Mouse (Mus musculus) liver, adult (tissue): ENCODE measurements around the gene Itpkb.
A peak's percentile ranks its signal among the peaks of the same experiment; 100 is the strongest.

Experiments used
- GATA4 ChIP-seq: IDR thresholded peaks from 2 replicates; pipeline ENCODE4 v1.6.1; 2014; ENCODE audit warnings: mild to moderate bottlenecking, low read length; ENCODE audit not compliant: insufficient replicate concordance

Itpkb gene

GRCm38 (mm10) chr1:180330145-180330706, at the start of gene Itpkb:
TSS of gene Itpkb (plus strand) at chr1:180330485.
- TF ChIP-seq GATA4: no peak

GRCm38 (mm10) chr1:180282581-180282980, 47.7 kb upstream of the Itpkb start:
- TF ChIP-seq GATA4: no peak

GRCm38 (mm10) chr1:180283813-180284768, 46.2 kb upstream of the Itpkb start:
- TF ChIP-seq GATA4: no peak

- no peak; the same call in 1 of the 2 replicates for TF ChIP-seq GATA4
Measured at GRCm38 (mm10) chr1:180286081-180286831, 44.0 kb upstream of the Itpkb start.

- no peak for TF ChIP-seq GATA4
Measured at GRCm38 (mm10) chr1:180288227-180288626, 42.1 kb upstream of the Itpkb start.

- TF ChIP-seq GATA4: no peak
Measured at GRCm38 (mm10) chr1:180288872-180289468, 41.3 kb upstream of the Itpkb start.

GRCm38 (mm10) chr1:180289788-180290187, 40.5 kb upstream of the Itpkb start:
- no peak for TF ChIP-seq GATA4

GRCm38 (mm10) chr1:180290358-180290757, 39.9 kb upstream of the Itpkb start:
- TF ChIP-seq GATA4: no peak

GRCm38 (mm10) chr1:180296088-180296487, 34.2 kb upstream of the Itpkb start:
- TF ChIP-seq GATA4: no peak

GRCm38 (mm10) chr1:180299697-180300096, 30.6 kb upstream of the Itpkb start:
- TF ChIP-seq GATA4: no peak

- TF ChIP-seq GATA4: no peak
Measured at GRCm38 (mm10) chr1:180300292-180300691, 30.0 kb upstream of the Itpkb start.

- no peak for TF ChIP-seq GATA4
Measured at GRCm38 (mm10) chr1:180300997-180301396, 29.3 kb upstream of the Itpkb start.

- peak; percentile 71; the same call in 1 of the 2 replicates for TF ChIP-seq GATA4
Measured at GRCm38 (mm10) chr1:180302253-180303120, 27.8 kb upstream of the Itpkb start.

- TF ChIP-seq GATA4: no peak
Measured at GRCm38 (mm10) chr1:180303600-180303999, 26.7 kb upstream of the Itpkb start.
